Mouse (Mus musculus) CH12.LX (cell line): ENCODE results near the gene Slc7a11. TPM values are rescaled to one million over a fixed set of nuclear protein-coding genes. Genes with fewer than 3 reads are reported as not detected.

Experiments
- DNase-seq: peaks from one replicate; pipeline ENCODE4 v3.0.0-alpha.2; 2013; ENCODE audit errors: extremely low read depth
- H3K27ac ChIP-seq: 2 replicates; pipeline ENCODE4 v1.5.1; 2012; ENCODE audit warnings: low read depth, mild to moderate bottlenecking, control low read depth, moderate library complexity; ENCODE audit not compliant: insufficient read depth
- H3K27me3 ChIP-seq: replicated peaks from 2 replicates; pipeline ENCODE3; 2012; ENCODE audit warnings: inconsistent platforms
- H3K36me3 ChIP-seq, 2 experiments: replicated peaks in 1 of 2; 2 replicates each; pipeline versions ENCODE3 to v1.6.1; 2012; ENCODE audit warnings: inconsistent platforms in 1 of 2, low read length in 1 of 2, mild to moderate bottlenecking in 1 of 2, mixed read lengths in 1 of 2, moderate library complexity in 1 of 2; ENCODE audit not compliant: control insufficient read depth in 1 of 2, insufficient read depth in 1 of 2
- H3K4me1 ChIP-seq, 2 experiments: 2 replicates each; pipeline ENCODE4 v1.6.1; 2012; ENCODE audit warnings: inconsistent platforms in 1 of 2, moderate library complexity in 1 of 2; ENCODE audit not compliant: insufficient read depth in 2 of 2, control insufficient read depth in 1 of 2
- H3K4me2 ChIP-seq: 2 replicates; pipeline ENCODE4 v1.6.1; 2012; ENCODE audit warnings: low read depth, mild to moderate bottlenecking, control low read depth; ENCODE audit not compliant: poor library complexity, insufficient read depth, severe bottlenecking
- H3K4me3 ChIP-seq, 3 experiments: fragments of 150-350 bp in 1 of 3; sonication (generic) in 1 of 3; replicated peaks in 1 of 3; 2 replicates each; pipeline versions ENCODE3 to v1.5.1; 2011 to 2012; ENCODE audit warnings: low read depth in 2 of 3, low read length in 2 of 3, mild to moderate bottlenecking in 2 of 3, moderate library complexity in 2 of 3, control low read depth in 1 of 3, improper control_type of control experiment in 1 of 3, inconsistent platforms in 1 of 3, mixed read lengths in 1 of 3; ENCODE audit not compliant: poor library complexity in 1 of 3
- H3K79me2 ChIP-seq: replicated peaks from 2 replicates; pipeline ENCODE4 v1.6.1; 2012; ENCODE audit warnings: mild to moderate bottlenecking, moderate library complexity; ENCODE audit not compliant: control insufficient read depth, poor library complexity, insufficient read depth, severe bottlenecking; ENCODE audit errors: extremely low read depth
- H3K9ac ChIP-seq: 2 replicates; pipeline ENCODE4 v1.6.1; 2012; ENCODE audit warnings: low read depth, mild to moderate bottlenecking, control low read depth, moderate library complexity; ENCODE audit not compliant: insufficient read depth
- H3K9me3 ChIP-seq: replicated peaks from 2 replicates; pipeline ENCODE3; 2012; ENCODE audit warnings: low read length, inconsistent platforms, mixed read lengths
- BHLHE40 ChIP-seq: IDR thresholded peaks from 2 replicates; pipeline ENCODE4 v1.6.1; 2011; ENCODE audit warnings: mild to moderate bottlenecking, low read depth, low read length, improper control_type of control experiment
- CHD2 ChIP-seq: IDR thresholded peaks from 2 replicates; pipeline ENCODE4 v1.6.1; 2011; ENCODE audit warnings: low read length, improper control_type of control experiment
- E2F4 ChIP-seq: IDR thresholded peaks from 2 replicates; pipeline ENCODE4 v1.6.1; 2011; ENCODE audit warnings: low read depth, low read length, improper control_type of control experiment; ENCODE audit not compliant: insufficient replicate concordance
- ELF1 ChIP-seq: IDR thresholded peaks from 2 replicates; pipeline ENCODE4 v1.6.1; 2014; ENCODE audit warnings: low read depth, mild to moderate bottlenecking, inconsistent platforms, low read length, improper control_type of control experiment
- GABPA ChIP-seq: IDR thresholded peaks from 2 replicates; pipeline ENCODE4 v1.6.1; 2012; ENCODE audit warnings: low read depth, low read length, improper control_type of control experiment, inconsistent platforms; ENCODE audit not compliant: insufficient replicate concordance
- HCFC1 ChIP-seq: IDR thresholded peaks from 2 replicates; pipeline ENCODE4 v1.6.1; 2012; ENCODE audit warnings: low read depth, mild to moderate bottlenecking, inconsistent platforms, low read length, improper control_type of control experiment
- IRF4 ChIP-seq: IDR thresholded peaks from 2 replicates; pipeline ENCODE4 v1.6.1; 2014; ENCODE audit warnings: low read depth, mild to moderate bottlenecking, inconsistent platforms, low read length, improper control_type of control experiment
- JUN ChIP-seq: IDR thresholded peaks from 2 replicates; pipeline ENCODE4 v1.6.1; 2011; ENCODE audit warnings: low read depth, mild to moderate bottlenecking, low read length, improper control_type of control experiment, moderate library complexity; ENCODE audit not compliant: insufficient read depth
- JUND ChIP-seq: conservative IDR thresholded peaks from 2 replicates; pipeline ENCODE4 v1.6.1; 2011; ENCODE audit warnings: low read depth, low read length, improper control_type of control experiment
- KAT2A ChIP-seq: IDR thresholded peaks from 2 replicates; pipeline ENCODE4 v1.6.1; 2012; ENCODE audit warnings: low read length, improper control_type of control experiment, inconsistent platforms; ENCODE audit not compliant: insufficient replicate concordance
- MAZ ChIP-seq: IDR thresholded peaks from 2 replicates; pipeline ENCODE4 v1.6.1; 2012; ENCODE audit warnings: low read depth, mild to moderate bottlenecking, inconsistent platforms, low read length, improper control_type of control experiment, moderate library complexity
- MEF2A ChIP-seq: IDR thresholded peaks from 2 replicates; pipeline ENCODE4 v1.6.1; 2014; ENCODE audit warnings: low read depth, mild to moderate bottlenecking, inconsistent platforms, low read length, improper control_type of control experiment, borderline replicate concordance
- RCOR1 ChIP-seq: conservative IDR thresholded peaks from 2 replicates; pipeline ENCODE4 v1.6.1; 2012; ENCODE audit warnings: low read depth, mild to moderate bottlenecking, inconsistent platforms, low read length, improper control_type of control experiment
- SMC3 ChIP-seq: IDR thresholded peaks from 2 replicates; pipeline ENCODE4 v1.6.1; 2011; ENCODE audit warnings: low read depth, low read length, improper control_type of control experiment
- TBP ChIP-seq: conservative IDR thresholded peaks from 2 replicates; pipeline ENCODE4 v1.6.1; 2011; ENCODE audit warnings: low read depth, low read length, improper control_type of control experiment
- TCF12 ChIP-seq: IDR thresholded peaks from 2 replicates; pipeline ENCODE4 v1.6.1; 2014; ENCODE audit warnings: low read depth, mild to moderate bottlenecking, inconsistent platforms, low read length, improper control_type of control experiment
- UBTF ChIP-seq: IDR thresholded peaks from 2 replicates; pipeline ENCODE4 v1.6.1; 2012; ENCODE audit warnings: low read depth, mild to moderate bottlenecking, inconsistent platforms, low read length, improper control_type of control experiment, moderate library complexity
- USF2 ChIP-seq: conservative IDR thresholded peaks from 2 replicates; pipeline ENCODE4 v1.6.1; 2011; ENCODE audit warnings: low read depth, low read length, improper control_type of control experiment
- ZC3H11A ChIP-seq: IDR thresholded peaks from 2 replicates; pipeline ENCODE4 v1.6.1; 2012; ENCODE audit warnings: low read depth, mild to moderate bottlenecking, inconsistent platforms, low read length, improper control_type of control experiment
- ZMIZ1 ChIP-seq: IDR thresholded peaks from 2 replicates; pipeline ENCODE4 v1.6.1; 2012; ENCODE audit warnings: low read depth, mild to moderate bottlenecking, inconsistent platforms, low read length, improper control_type of control experiment
- dilution Hi-C: fragments of 300-500 bp; cut with MboI; formaldehyde crosslinking; loops from 2 replicates; pipeline ENCODE4 v1.14.3; 2020; ENCODE audit warnings: low sequenced_read_pairs; ENCODE audit not compliant: extremely low pct_unique_long_range_greater_than_20kb, extremely low pct_ligation_motif_present
- in situ Hi-C: fragments of 300-500 bp; cut with MboI; formaldehyde crosslinking; loops from 3 replicates; pipeline ENCODE4 v1.14.3; 2019; ENCODE audit warnings: low sequenced_read_pairs, low pct_ligation_motif_present, low pct_unique_long_range_greater_than_20kb, mixed read lengths
- polyA plus RNA-seq: library from polyadenylated mRNA; unstranded; fragments of >175 nt; gene quantifications from 2 replicates; pipeline ENCODE4 v1.2.1, GENCODE M21; 2012; ENCODE audit warnings: low read depth; ENCODE audit not compliant: insufficient read length
- total RNA-seq, 2 experiments: library from RNA; depleted of rRNA; stranded (reverse); fragments of 300-350 nt in 1 of 2; fragments of >200 nt in 1 of 2; gene quantifications; 2 replicates each; pipeline ENCODE4 v1.2.3; 2012 to 2014

The Slc7a11 gene
- total and polyA plus RNA-seq, 3 experiments: 0.13 to 0.37 TPM; not detected in 1

DNA sequence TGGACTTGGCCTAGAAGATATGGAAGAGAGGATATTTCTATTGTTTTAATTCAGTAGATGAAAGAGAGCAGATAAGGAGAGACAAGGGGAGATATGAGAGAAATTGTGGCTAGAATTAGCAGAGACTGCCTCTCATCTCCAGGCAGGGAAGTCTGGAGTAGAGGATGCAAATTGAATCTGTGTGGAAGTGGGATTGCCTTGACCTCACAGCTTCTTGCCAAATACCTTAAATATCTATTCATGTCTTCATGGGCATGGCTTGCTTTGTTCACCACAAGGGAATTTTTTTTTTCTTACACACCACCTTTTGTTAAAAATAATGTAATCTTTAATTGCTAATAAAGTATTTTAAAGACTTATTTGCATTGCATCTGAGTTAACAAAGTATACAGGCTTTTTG is 441.3 kb downstream of the Slc7a11 start:
- Histone ChIP-seq H3K9ac (no peak overlapping the region), H3K27me3 (no peaks in the 10 kb centered on the region), H3K36me3 (no peaks in the 10 kb centered on the region), H3K4me2 (no peak overlapping the region), H3K4me1 (no peaks in the 10 kb centered on the region), H3K27ac (no peak overlapping the region), H3K79me2 (no peaks in the 10 kb centered on the region), H3K9me3 (peaks cover 19% of the 10 kb centered on the region), H3K4me3 (no peak overlapping the region)
- dilution Hi-C loops (no loop called here), in situ Hi-C loops (no loop called here)
- DNase-seq: no peak
- TF ChIP-seq MEF2A (no peak), E2F4 (no peak), ELF1 (no peak), BHLHE40 (no peak), KAT2A (no peak), RCOR1 (no peak), SMC3 (no peak), ZMIZ1 (no peak), TCF12 (no peak), GABPA (no peak), CHD2 (no peak), USF2 (no peak), HCFC1 (no peak), JUN (no peak), ZC3H11A (no peak), UBTF (no peak), JUND (no peak)

DNA sequence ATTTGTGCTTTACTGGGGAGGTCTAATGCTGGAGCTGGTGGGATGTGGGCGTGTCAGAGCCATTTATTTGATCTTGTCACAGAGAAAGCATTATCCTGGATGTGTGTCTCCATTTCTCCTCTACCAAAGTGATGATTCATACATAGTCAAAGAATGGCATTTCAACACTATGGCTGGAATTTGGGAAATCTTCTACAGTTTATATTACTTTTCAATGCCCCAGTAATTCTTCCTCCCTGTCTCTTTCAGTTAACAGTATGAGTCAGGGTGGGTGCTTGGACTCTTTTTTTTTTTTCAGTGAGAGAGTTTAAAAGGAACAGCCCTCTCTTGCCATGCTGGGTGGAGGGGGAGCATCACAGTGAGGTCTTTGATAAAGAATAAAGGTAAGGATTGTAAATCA is 441.8 kb downstream of the Slc7a11 start:
- no peaks in the 10 kb centered on the region for H3K36me3 ChIP-seq
- no peak overlapping the region for H3K4me3 ChIP-seq
- no peak overlapping the region for H3K9ac ChIP-seq
- H3K79me2 ChIP-seq: no peaks in the 10 kb centered on the region
- dilution Hi-C loops (no loop called here), in situ Hi-C loops (no loop called here)
- H3K9me3 ChIP-seq: peaks cover 19% of the 10 kb centered on the region
- no peak overlapping the region for H3K4me2 ChIP-seq
- no peak overlapping the region for H3K27ac ChIP-seq
- DNase-seq: no peak
- TF ChIP-seq MAZ: no peak
- no peak for TF ChIP-seq SMC3
- no peak for TF ChIP-seq USF2
- no peak for TF ChIP-seq MEF2A
- no peak for TF ChIP-seq TBP
- no peak for TF ChIP-seq IRF4
- no peak for TF ChIP-seq GABPA
- H3K27me3 ChIP-seq: no peaks in the 10 kb centered on the region
- H3K4me1 ChIP-seq: no peaks in the 10 kb centered on the region
